Mouse (Mus musculus) testis, postnatal 14 days (tissue): ENCODE results near the gene Adam23.
"Not testable (repeated sequence)": the region's sequence is repeated elsewhere in the genome, so short reads cannot be mapped to it uniquely, and the experiment has no call there.

ENCODE experiments used
- DNase-seq: peaks from one replicate; pipeline ENCODE4 v3.0.0; 2021; ENCODE audit warnings: low spot score

Adam23 gene

DNA sequence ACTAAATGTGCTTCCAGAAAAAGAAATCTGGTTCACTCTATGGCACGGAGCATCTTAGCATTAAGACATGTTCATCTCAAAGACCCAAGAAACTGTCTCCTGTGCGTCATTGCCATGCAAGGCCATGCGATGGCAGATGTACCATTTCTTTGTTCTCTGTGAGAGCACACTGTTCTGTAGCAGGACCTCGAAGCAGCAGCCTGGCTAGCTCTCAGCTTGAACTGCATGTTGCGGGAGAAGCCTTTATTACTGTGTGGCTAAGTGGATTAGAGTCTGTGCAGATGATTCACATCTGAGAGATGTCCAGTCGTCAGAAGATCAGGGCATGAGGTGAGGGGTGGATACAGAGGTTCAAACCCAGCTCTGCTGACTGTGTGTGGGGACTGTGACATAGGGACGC, 141.2 kb downstream of the Adam23 start:
- DNase-seq = no peak

- DNase-seq = no peak
These were observed 158.3 kb downstream of the Adam23 start for GRCm38 (mm10) chr1:63603870-63604500.

DNA sequence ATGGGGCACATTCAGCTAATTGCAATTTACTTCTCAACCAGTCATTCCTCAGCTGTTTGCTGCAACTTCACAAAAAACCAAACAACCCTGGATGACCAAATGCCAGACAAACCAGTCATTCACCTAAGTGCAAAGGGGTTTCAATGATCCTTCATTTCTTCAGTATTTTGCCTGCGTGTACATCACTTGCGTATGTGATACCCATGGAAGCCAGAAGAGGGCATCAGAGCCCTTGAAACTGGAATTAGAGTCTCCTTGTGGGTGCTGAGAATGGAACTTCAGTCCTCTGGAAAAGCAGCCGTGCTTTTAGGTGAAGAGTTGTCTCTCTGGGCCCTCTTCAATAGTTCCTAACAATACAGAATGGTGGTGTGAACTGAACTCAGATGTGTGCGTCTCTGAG, 163.9 kb downstream of the Adam23 start:
- DNase-seq = no peak

DNA sequence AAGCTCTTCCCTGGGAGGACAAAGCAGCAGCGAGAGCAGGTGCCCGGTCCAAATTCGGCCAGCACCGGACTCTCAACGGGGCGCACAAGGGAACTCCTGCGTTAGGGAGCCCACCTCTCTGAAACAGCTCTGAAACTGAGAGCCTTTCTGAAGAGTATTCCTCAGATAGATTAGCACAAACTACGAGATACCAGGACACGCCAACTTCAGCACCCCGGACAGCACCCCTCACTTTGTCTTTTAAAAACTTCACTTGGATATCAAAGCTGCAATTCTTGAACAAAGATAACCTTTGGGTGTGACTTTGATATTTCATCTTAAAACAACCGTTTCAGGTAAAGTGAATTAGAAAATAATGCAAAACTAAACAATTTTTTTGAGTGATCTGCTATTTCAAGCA, 168.9 kb downstream of the Adam23 start:
- DNase-seq = peak; percentile 31

GRCm38 (mm10) chr1:63615668-63616067, 170.0 kb downstream of the Adam23 start, which contains the start of gene Gm39653:
Gm39653 (plus strand) TSS chr1:63615968.
- DNase-seq = no peak

DNA sequence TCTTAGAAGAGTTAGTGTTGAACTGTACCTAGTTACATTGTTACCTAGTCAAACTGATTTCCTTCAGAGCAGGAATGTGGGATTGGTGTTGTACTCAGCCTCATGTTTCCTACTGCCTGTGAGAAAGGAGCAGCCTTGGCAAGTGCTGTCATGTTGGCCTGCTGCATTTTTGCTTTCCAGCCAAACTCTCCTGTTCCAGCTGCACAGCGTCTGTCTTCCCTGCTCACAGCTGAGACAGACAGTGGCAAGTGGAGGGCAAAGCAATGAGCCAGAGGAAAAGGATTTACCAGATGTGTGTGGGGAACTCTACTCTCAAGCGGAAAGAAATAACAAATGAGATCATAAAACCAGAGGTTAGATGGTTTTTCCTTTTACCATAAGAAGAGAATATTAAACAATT, 182.5 kb downstream of the Adam23 start:
- no peak for DNase-seq

DNA sequence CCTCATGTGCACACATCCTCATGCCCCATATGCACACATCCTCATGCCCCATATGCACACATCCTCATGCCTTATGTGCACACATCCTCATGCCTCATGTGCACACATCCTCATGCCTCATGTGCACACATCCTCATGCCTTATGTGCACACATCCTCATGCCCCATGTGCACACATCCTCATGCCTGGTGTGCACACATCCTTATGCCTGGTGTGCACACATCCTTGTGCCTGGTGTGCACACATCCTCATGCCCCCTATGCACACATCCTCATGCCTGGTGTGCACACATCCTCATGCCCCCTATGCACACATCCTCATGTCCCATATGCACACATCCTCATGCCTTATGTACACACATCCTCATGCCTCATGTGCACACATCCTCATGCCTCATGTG, 184.7 kb downstream of the Adam23 start:
- not testable (repeated sequence) for DNase-seq

GRCm38 (mm10) chr1:63639921-63640320, 194.2 kb downstream of the Adam23 start:
- no peak for DNase-seq
